Mouse (Mus musculus): ENCODE results near the gene Gm20888.
"Not testable (repeated sequence)": the region's sequence is repeated elsewhere in the genome, so short reads cannot be mapped to it uniquely, and the experiment has no call there.

The Gm20888 gene

GRCm38 (mm10) chrY:70441582-70441981, at the start of gene Gm20888:
TSS of gene Gm20888 (plus strand) at chrY:70441882.
- not testable (repeated sequence) for DNase-seq (ENCODE audit: low read depth, low spot score)
